ENCODE assay signal across 15 mouse cellular contexts in genomic region chr9:46454807-46455610, GRCm38 (mm10).
A peak's percentile ranks its signal among the peaks of the same experiment; 100 is the strongest.
DNase-seq lines count a peak whose midpoint lies in the region; ATAC-seq lines count a peak whose summit lies in the region.
"Had no signal": no experiment of that assay in that cellular context is flagged by ENCODE, and none has a peak within 500 bp of the region (broad histone marks: within the 10 kb centered on the region; RNA-seq: fewer than 3 reads in every experiment).

No protein-coding gene starts in this region.

- no peaks in the 10 kb centered on the region; the same call in 1 of the 2 replicates for H3K4me1 ChIP-seq in kidney, embryonic 16.5 days (ENCODE audit: insufficient read depth, low read length)
- H3K4me1 ChIP-seq in embryonic facial prominence, embryonic 10.5 days = peaks cover 13% of the 10 kb centered on the region
- peaks cover 8% of the 10 kb centered on the region for H3K4me1 ChIP-seq in midbrain, embryonic 14.5 days (ENCODE audit: control insufficient read depth, insufficient read depth, low read length)
- H3K4me1 ChIP-seq: stomach, embryonic 15.5 days had no signal

- no peak overlapping the region for H3K4me3 ChIP-seq in kidney, embryonic 16.5 days (ENCODE audit: low read length)
- H3K4me3 ChIP-seq in embryonic facial prominence, embryonic 10.5 days = no peak overlapping the region
- H3K4me3 ChIP-seq in midbrain, embryonic 14.5 days (replicated peaks; ENCODE audit: low read depth, low read length) = no peak overlapping the region
- H3K4me3 ChIP-seq: neural tube, embryonic 12.5 days; stomach, embryonic 15.5 days had no signal

- peak; percentile 43 to 53 for DNase-seq in cerebellum, postnatal 10 days
- no peak for DNase-seq in cerebellum, adult 8-10 months
- peak; percentile 58 for DNase-seq in kidney, adult 18-20 months
- DNase-seq in embryonic facial prominence, embryonic 10.5 days (ENCODE audit: low spot score) = peak; percentile 21
- DNase-seq in midbrain, embryonic 14.5 days = peak; percentile 69
- DNase-seq in right cerebral cortex, postnatal 4 days = no peak
- DNase-seq: right cerebral cortex, postnatal 14 days had no signal

- 60% methylated on average over 7 of the region's 7 CpGs for WGBS in kidney, embryonic 16.5 days
- WGBS in embryonic facial prominence, embryonic 10.5 days = 64% methylated on average over 7 of the region's 7 CpGs
- 49% methylated on average over 7 of the region's 7 CpGs for WGBS in midbrain, embryonic 14.5 days

- H3K36me3 ChIP-seq in kidney, embryonic 16.5 days (ENCODE audit: insufficient read depth, low read length) = no peaks in the 10 kb centered on the region
- H3K36me3 ChIP-seq in embryonic facial prominence, embryonic 10.5 days (replicated peaks) = no peaks in the 10 kb centered on the region
- H3K36me3 ChIP-seq in midbrain, embryonic 14.5 days (ENCODE audit: control insufficient read depth, insufficient read depth, low read length) = no peaks in the 10 kb centered on the region
- H3K36me3 ChIP-seq: neural tube, embryonic 12.5 days; stomach, embryonic 15.5 days had no signal

- H3K27me3 ChIP-seq in kidney, embryonic 16.5 days (ENCODE audit: insufficient read depth, low read length) = no peaks in the 10 kb centered on the region
- peaks cover 14% of the 10 kb centered on the region; the same call in 1 of the 2 replicates for H3K27me3 ChIP-seq in embryonic facial prominence, embryonic 10.5 days (replicated peaks; ENCODE audit: low read depth, poor library complexity, severe bottlenecking)
- no peaks in the 10 kb centered on the region for H3K27me3 ChIP-seq in midbrain, embryonic 14.5 days (ENCODE audit: control insufficient read depth, insufficient read depth, low read length)
- H3K27me3 ChIP-seq: neural tube, embryonic 12.5 days; stomach, embryonic 15.5 days had no signal

- H3K9me3 ChIP-seq in kidney, embryonic 16.5 days (ENCODE audit: low read length) = no peaks in the 10 kb centered on the region
- H3K9me3 ChIP-seq in embryonic facial prominence, embryonic 10.5 days = no peaks in the 10 kb centered on the region
- H3K9me3 ChIP-seq in midbrain, embryonic 14.5 days (ENCODE audit: control insufficient read depth, low read length) = no peaks in the 10 kb centered on the region
- H3K9me3 ChIP-seq: neural tube, embryonic 12.5 days; stomach, embryonic 15.5 days had no signal

- H3K9ac ChIP-seq in kidney, embryonic 16.5 days (replicated peaks; ENCODE audit: low read length) = no peak overlapping the region
- no peak overlapping the region for H3K9ac ChIP-seq in midbrain, embryonic 14.5 days (replicated peaks; ENCODE audit: low read length)
- H3K9ac ChIP-seq: liver, embryonic 14.5 days; neural tube, embryonic 12.5 days; stomach, embryonic 15.5 days had no signal

- no peak for ATAC-seq in kidney, embryonic 16.5 days (ENCODE audit: low FRiP score, low TSS enrichment)
- no peak for ATAC-seq in midbrain, embryonic 14.5 days (ENCODE audit: low FRiP score, low TSS enrichment)
- no peak for ATAC-seq in granulocyte monocyte progenitor cell, adult 5-6 weeks (replicated peaks; ENCODE audit: poor library complexity, severe bottlenecking)

- no peak overlapping the region for H3K4me2 ChIP-seq in kidney, embryonic 16.5 days (replicated peaks; ENCODE audit: low read depth, low read length)
- H3K4me2 ChIP-seq in midbrain, embryonic 14.5 days (ENCODE audit: low read length) = no peak overlapping the region
- H3K4me2 ChIP-seq: heart, embryonic 11.5 days; neural tube, embryonic 12.5 days; stomach, embryonic 15.5 days had no signal

- no peak overlapping the region for H3K27ac ChIP-seq in kidney, embryonic 16.5 days (ENCODE audit: low read length)
- H3K27ac ChIP-seq in embryonic facial prominence, embryonic 10.5 days (replicated peaks) = no peak overlapping the region; the same call in 1 of the 2 replicates
- 0 out of 2 replicates have a peak overlapping the region, but pooled peaks have one; percentile 28 for H3K27ac ChIP-seq in midbrain, embryonic 14.5 days (replicated peaks; ENCODE audit: low read depth, low read length)
- H3K27ac ChIP-seq: kidney, postnatal 0 days; liver, embryonic 14.5 days; macrophage; neural tube, embryonic 12.5 days; stomach, embryonic 15.5 days had no signal

Comparison
In these comparisons a context has a peak if more than half of its experiments do, and no peak if none do; other contexts are left out.
1. DNase-seq: peak in cerebellum, postnatal 10 days (2 of 2), kidney, adult 18-20 months (single experiment), embryonic facial prominence, embryonic 10.5 days (single experiment) and midbrain, embryonic 14.5 days (single experiment); none in cerebellum, adult 8-10 months (single experiment) and right cerebral cortex, postnatal 4 days (single experiment).